Mouse (Mus musculus): ENCODE results near the gene Zfp90.

The Zfp90 gene

DNA sequence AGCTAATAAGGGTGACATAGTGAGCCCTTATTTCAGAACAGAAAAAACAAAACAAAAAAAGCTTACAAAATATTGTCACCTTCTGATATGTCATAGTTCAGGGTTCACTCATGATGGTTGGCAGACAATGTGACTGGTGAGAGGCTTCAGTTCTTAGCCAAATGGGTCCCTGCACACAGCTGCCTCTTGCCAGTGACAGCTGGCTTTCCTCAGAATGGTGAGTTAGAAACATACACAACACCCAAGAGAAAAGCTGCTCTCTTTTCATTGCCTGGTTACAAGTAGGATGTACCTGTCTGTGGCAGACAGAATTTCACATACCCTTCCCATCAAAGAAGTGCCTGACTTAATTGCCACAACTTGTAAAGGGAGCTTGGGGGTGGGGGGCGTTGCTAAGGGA, 18.5 kb downstream of the Zfp90 start:
- DNase-seq (ENCODE audit: low read depth, low spot score), result no peak

DNA sequence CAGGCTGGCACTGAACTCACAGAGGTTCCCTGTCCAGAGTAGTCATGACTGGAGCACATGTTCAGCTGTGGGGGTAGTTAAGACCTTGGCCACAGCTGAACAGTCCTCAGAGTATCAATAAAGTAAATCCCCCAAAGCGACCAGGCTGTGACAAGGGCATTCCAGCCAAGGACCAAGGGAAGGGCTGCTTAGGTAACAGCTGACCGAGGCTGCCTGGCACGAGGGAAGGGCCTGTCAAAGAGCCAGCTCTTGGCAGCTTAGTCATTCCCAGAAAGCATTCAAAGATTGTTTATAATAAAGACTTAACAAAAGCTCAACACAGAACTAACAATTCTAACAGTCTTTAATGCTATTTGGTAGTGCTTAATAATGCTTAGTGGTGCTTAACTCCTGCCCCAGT, 22.7 kb downstream of the Zfp90 start:
- DNase-seq (ENCODE audit: low read depth, low spot score), result no peak

DNA sequence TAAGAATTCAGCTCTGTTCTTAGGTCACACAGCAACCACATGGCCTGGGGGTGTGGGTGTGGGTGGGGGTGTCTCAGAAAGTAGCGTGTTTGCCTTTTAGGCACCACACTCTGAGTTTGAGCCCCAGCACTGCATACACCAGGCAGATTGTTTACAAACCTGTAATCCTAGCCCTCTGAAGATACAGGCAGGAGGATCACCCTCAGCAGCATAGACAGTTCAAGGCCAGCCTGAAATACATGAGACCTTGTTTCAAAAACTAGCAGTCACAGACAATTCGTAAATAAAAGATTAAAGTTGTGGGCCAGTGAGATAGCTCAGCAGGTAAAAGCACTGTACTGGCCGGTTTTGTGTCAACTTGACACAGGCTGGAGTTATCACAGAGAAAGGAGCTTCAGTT, 25.0 kb downstream of the Zfp90 start:
- DNase-seq (ENCODE audit: low read depth, low spot score), result no peak

DNA sequence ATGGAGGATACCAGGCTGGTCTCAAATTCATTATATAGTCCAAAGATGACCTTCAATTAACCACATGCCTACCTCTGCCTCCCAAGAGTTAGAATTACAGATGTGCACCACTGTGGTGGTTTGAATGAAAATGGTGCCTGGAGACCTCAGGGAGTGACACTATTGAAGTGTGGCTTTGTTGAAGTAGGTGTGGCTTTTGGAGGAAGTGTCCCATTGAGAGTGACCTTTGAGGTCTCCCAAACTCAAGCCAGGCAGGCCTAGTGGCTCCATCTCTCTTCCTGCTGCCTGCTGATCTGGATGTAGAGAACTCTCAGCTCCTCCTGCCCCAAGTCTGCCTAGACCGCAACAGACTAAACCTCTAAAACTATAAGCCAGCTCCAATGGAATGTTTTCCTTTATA, 27.6 kb downstream of the Zfp90 start:
- DNase-seq (ENCODE audit: low read depth, low spot score), result no peak

DNA sequence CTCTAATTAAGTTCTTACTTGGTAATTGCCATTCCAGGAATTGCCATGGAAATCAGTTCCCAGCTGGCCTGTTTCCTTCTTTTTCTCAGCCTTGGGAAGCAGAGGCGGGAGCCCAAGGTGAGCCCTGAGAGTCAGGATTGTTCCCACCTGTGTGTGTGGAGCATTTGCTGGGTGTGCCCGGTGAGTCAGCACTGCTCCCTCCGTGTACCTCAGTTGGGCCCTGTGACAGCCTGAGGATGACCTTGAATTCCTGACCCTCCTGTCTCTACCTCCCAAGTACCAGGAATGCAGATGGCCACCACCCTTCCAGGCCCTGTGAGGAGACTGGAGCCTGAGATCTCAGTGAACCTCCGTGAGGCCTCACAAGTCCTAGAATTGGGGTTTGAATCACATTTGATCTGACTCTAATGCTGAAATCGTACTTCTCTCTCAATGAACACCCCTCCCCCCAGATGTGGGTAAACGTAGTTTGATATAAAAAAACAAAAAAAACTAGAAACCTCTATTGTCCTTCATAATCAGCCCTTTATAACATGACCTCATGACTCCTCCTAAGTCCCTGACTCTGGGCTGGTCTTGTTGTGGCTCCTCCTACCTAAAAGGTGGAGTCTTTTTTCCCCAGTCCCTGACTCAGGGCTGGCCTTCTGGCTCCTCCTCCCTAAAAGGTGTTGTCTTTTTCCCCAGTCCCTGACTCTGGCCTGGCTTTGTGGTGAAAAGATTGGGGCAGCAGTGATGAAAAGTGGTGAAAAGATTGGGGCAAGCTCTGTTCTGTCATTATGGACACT, 36.4 kb downstream of the Zfp90 start:
- no peak for DNase-seq (ENCODE audit: low read depth, low spot score)

DNA sequence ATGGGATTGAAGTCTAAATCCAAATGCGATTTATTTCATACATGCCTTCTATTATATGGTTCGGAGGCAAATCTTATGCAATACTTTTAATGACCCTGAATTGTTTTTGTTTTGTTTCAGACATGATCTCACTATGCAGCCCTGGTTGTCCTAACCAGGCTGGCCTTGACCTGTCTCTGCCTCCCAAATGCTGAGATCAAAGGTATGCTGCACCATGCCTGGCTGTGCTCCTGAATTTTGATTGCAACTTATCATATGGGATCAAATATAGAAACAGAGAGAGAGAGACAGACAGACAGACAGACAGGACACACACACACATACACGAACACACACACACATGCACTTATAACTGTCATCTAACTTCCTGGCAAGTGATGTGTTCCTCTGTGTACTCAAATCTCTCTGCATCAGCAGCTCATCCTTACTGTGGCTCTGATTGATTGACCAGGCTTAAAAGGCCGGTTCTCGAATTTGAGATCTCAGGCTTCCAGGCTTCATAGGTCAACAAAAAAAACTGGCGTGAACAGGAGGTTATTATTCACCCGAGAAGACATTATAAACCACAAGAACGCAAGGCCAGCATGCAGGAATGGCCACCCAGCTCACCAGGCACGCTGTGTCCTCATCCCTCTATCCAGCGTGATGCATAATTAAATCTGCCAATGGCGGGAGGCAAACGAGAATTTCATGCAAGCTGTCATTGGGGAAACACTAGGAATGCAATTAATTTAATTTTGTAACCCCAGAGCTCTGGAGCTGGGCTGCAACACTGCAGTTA, 37.8 kb downstream of the Zfp90 start:
- no peak for DNase-seq (ENCODE audit: low read depth, low spot score)

DNA sequence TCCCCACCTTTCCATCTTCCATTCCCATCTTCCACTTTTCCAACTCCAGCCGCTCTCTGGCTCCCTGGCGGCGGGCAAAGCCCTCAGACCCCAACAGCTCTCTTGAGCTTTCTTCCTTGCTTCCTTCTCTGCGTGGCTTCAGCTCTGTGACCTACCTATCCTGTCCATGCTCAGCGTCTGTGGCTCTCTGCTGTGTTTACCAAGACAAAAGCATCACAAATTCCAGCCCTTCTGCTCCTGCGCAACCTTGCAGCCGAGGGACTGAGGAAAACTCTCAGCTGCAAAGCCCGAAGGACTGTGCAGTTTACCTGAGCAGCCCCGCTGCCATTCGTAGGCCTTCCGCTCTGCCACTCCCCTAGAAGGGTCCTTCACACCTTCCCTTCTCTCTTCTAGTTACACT, 38.9 kb downstream of the Zfp90 start:
- no peak for DNase-seq (ENCODE audit: low read depth, low spot score)

DNA sequence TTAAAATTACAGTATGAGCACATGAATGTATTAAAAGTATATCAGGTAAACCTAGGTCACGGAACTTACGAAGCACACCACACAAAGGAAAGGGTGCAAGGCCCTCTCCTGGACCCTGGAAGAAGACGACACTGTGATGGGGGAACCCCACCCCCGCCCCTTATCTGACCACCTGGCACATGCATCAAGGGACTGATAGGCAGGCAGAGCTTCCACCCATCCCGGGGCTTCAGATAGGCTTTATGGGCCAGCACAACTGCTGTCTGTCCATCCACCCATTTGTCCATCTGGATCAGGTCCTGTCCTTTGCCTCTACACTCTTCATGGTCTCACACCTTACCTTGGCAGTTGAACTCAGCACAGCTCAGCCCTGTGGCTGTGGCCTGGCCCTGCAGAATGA, 47.0 kb downstream of the Zfp90 start:
- no peak for DNase-seq (ENCODE audit: low read depth, low spot score)

DNA sequence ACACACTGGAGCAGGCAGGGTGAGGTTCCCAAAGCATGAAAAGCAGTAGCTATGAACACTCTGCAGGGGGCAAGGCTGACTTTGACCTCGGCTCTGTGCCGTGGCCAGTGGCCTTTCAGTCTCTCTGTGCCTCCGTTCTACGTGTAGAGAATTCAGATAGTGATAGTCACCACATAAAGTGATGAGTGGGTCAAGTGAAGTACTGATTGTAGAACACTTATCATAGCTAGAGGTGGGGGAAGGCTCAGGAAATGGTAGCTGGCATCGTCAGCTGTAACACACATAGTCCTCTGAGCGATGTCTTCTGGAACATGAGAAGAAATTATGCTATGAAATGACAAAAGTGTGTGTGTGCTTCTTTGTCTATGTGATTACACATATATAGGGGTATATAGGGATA, 48.7 kb downstream of the Zfp90 start:
- no peak for DNase-seq (ENCODE audit: low read depth, low spot score)

DNA sequence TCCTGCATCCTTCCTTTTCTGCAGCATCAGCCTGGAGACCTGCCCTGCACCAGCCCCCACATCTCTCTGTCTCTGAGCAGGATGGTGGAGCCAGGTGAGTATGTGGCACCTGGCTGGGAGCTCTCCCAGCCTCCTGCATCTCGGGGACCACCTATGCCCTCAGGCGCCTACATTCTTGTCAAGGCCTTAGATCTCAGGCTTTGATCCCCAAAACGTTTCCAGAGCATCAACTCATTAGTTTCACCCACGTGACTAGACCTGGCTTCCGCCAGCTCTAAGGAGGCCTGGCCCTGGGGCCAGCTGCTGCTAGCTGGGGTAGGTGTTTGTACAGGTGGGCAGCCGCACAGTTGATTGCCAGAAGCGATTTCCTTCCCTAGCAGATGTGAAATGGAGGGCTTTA, 54.4 kb downstream of the Zfp90 start:
- DNase-seq (ENCODE audit: low read depth, low spot score), result peak; percentile 80

DNA sequence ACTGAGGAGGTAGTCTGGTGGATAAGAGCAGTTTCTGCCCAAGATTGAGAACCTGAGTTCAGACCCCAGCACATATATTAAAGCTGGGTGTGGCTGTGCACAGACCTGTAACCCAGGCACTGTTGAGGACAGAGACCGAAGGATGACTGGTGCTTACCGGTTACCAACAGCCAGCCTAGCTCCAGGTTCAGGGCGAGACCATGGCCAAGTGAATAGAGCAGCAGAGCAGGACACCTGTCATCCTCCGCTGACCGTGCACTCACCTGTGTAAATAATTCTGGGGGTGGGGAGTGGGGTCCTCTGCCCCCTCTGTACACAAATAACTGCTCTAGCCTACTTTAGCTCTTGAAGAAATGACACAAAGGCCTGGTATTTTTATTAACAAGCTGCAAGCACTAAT, 58.9 kb downstream of the Zfp90 start:
- DNase-seq (ENCODE audit: low read depth, low spot score), result no peak

Data from forelimb bud, embryonic 11.5 days (tissue).